Mouse (Mus musculus) left cerebral cortex, postnatal 14 days (tissue): ENCODE data around the gene Il12rb1. TPM values are rescaled to one million over a fixed set of nuclear protein-coding genes. Genes with fewer than 3 reads are reported as not detected.
"Not testable (repeated sequence)": the region's sequence is repeated elsewhere in the genome, so short reads cannot be mapped to it uniquely, and the experiment has no call there.

Experiments used
- DNase-seq, 2 experiments: peaks; one replicate each; pipeline ENCODE4 v3.0.0; 2021 to 2022; ENCODE audit warnings: low spot score in 2 of 2, mixed read lengths in 1 of 2
- intact Hi-C: fragments of 180-260 bp; cut with DNase I; formaldehyde crosslinking; loops from one replicate; pipeline ENCODE4 v1.15.1; 2025
- total RNA-seq, 2 experiments: library from RNA; stranded (reverse); gene quantifications; 2 replicates each; pipeline ENCODE4 v1.2.3; 2021

Gene Il12rb1
- total RNA-seq, 2 experiments from 2014 or later: 1.2 TPM

DNA sequence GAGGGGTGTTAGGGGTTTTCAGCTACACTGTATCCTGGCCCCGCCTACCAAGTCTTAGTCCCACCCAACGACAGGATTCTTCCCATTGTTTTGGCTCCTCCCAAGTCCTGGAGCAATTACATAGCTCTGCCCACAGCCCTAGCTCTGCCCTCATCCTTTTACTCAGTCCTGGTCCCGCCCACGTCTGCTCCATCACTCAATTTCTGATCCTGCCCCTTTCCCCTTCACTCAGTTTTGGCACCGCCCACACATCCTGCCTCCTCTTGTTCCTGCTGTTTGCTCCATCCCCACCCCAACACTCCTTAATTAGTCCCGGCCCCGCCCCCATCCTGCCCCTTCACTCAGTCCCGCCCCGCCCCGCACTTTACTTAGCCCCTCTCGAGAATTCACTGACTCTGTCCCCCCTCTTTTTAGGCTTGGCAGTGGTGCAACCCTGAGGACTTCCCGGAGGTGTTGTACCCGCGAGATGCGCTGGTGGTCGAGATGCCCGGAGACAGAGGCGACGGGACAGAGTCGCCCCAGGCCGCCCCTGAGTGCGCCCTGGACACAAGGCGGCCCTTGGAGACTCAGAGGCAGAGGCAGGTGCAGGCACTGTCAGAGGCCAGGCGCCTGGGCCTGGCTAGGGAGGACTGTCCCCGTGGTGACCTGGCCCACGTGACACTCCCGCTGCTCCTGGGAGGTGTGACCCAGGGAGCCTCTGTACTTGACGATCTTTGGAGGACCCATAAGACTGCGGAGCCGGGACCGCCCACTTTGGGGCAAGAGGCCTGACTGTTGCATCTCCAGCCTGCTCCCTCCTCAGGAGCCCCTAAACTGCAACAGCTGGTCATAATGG, 12.1 kb downstream of the Il12rb1 start:
- no peak for DNase-seq
- intact Hi-C loops: no loop called here

DNA sequence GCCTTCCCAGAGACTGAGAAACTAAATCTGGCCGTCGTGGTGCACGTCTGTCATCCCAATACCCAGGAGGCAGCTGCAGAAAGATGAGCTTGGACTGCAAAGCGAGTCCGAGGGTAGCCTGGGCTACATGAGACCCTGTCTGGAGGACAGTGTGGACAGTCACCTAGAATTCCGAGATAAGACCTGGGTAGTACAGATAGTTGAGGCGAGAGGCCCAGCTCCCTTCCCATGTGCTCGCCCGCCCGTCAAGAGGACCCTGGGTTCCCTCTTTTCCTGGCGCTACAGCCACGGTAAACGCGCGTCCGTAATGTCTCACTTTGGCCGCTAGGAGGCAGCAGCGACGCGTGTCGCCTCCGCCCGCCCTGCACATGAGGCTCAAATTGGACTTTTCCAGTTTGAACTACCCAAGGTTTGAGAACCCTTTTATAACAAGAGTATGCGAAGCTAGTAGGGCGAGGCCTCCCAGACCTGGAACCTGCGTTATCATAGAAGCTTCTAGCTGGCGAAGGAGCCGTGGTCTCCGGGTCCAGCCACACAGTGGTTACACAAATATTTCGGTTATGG, 13.2 kb downstream of the Il12rb1 start:
- peak in 1 of 2 experiments; percentile 69 for DNase-seq
- intact Hi-C loops: no loop called here

DNA sequence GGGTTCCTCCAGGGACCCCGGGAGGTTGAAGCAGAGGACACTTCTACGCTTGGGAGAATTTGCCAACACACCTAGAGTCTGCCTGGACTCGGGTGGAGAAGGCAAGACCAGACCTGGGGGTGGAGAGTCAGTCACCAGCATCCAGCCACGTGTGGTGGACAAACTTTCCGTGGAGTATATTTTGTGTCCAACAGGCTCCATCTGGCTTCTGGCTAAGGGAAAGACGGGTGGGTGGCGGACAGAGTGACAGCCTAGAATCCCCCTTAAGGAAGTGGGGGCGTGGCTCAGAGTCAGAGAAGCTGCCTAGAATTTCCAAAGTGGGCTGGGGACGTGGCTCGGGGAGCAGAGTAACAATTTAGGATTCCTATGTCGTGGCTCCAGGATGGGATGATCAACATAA, 13.7 kb downstream of the Il12rb1 start:
- intact Hi-C loops: no loop called here
- no peak for DNase-seq

DNA sequence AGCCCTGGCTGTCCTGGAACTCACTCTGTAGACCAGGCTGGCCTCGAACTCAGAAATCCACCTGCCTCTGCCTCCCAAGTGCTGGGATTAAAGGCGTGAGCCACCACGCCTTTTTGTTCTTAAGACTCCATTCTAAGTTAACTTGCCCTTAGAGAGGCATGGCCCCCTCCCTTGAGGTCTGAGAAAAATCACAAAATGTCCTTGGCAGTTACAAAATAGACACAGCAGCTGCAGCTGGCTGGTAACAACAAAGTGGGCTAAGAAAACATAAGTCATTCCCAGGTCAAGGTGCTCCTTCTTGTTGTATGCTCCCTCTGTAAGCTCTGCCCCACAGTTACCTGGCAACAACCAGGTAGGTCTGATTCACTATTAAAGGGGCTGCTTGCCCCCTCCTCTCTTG, 14.3 kb downstream of the Il12rb1 start:
- intact Hi-C loops, DNase-seq: not testable (repeated sequence)

DNA sequence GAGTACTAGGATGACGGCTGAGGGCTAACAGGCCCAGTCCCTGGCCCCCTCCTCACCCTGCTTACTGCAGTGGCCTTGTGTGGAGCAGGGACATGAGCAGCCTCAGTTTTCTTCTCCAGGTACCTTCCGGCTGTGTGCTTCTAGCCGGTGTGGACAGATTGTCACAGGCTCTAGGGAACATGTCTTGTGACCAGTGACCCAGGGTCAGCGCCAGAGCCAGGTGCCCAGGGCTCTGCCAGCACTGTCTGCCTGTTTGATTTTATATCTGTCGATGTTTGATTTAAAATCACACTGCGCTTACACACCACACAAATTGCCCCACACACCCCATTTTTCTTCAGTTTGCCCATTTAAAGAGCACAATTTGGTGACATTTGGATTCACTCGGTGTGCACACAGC, 15.6 kb downstream of the Il12rb1 start:
- intact Hi-C loops: no loop called here
- DNase-seq: no peak

DNA sequence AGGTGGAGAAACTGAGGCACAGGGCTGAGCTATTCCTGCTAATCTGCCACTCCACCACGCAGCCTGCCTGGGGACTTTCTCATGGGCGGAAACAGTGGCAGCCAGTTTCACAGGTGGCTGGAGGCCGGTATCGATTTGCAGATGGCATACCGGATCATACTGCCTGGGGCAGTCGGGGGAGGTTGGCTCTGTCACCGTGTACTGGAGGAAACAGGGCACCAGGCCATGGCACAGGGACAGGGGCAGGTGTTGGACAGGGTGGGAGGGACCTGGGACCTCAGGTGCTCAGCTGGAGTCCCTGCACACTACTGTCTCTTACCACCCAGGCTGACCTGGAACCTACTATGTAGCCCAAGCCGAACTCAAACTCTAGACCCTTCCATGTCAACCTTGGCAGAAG, 17.6 kb downstream of the Il12rb1 start:
- intact Hi-C loops: no loop called here
- DNase-seq: no peak

DNA sequence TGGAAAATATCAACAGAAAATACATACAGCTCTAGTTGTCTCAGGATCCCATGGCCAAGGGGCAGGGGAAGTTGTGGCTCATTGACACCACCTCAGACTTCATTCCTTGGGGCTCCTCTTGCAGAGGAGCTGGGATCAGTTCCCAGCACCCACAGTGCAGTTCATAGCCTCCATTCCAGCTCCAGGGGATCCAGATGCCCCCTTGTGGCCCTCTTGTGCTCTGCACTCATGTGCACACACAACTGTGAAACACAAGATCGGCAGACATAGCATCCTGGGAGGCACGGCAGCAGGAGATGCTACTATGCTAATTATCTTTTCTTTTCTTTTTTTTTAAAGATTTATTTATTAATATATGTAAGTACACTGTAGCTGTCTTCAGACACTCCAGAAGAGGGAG, 18.8 kb downstream of the Il12rb1 start:
- intact Hi-C loops: no loop called here
- DNase-seq: no peak

DNA sequence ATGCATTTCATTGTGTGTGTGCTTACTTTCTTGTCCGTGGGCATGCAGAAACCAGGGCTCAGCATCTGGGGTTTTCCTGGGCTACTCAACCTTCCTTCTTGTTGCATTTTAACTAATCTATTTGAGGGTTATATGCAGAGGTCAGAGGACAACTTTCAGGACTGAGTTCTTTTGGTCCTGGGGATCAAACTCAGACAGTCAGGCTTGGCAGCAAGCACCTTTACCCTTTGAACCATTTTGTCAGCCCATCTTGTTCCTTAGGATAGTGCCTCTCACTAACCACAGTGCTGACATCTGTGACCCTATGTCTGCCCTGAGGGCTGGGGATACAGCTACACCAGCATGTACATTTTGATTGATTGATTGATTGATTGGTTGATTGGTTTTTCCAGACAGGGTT, 19.5 kb downstream of the Il12rb1 start:
- DNase-seq: no peak
- intact Hi-C loops: no loop called here

DNA sequence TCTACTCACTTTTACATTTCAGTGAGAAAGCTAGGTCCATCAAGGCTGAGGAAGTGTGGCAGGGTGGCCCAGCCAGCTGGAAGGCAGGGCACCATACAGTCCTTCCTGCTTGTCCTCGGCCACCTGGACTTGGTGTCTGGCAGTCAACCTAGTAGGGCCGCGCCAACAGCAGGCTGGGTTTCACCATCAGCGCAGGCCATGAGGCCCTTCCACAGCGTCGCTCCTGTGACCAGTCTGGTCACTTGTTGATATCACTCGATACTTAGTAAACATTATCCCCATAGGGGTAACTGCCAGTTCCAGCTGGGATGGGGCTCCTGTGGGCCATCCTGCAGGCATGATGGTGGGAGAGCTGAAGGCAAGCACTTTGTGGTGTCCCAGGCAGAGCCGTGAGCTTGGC, 23.3 kb downstream of the Il12rb1 start:
- intact Hi-C loops: no loop called here
- no peak for DNase-seq

DNA sequence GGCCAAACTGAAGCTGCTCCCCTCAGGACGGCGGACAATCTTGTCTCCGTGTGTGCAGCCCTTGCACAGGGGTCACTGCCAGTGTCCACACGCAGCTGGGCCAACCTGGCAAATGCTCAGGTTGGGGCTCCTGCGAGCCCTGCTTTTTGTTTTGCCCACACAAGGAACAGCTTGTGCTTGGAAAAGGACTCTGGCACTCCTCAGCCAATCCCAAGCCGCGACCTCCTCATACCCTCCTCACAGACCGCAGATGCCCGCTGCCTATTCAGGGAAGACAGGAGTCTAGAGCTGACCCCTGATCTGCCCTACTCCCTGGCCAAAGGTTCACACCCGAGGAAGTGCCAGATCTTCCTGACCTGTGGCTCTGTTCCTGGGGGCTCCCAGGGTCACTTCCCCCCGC, 24.1 kb downstream of the Il12rb1 start:
- intact Hi-C loops: no loop called here
- DNase-seq: no peak

DNA sequence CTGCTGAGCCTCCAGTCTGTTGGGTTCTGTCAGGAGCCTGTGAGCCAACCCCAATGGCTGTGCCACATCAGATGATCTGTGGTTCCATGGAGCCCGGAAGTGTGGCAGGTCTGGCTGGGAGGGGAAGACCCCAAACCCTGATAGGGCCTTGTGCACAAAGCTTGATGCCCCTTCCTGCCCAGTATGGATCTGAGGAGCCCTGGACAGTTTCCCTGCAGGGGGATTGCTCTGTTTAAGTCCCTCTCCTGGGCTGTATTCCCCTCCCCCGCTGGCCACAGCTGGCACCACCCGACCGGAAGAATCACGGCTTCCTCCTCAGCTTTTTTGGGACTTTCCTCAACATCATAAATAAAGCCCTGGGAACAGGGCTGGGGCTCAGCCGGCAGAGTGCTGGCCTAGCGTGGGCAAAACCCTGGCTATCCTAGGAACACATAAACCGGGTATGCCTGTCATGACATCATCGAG, 24.8 kb downstream of the Il12rb1 start:
- no peak for DNase-seq

DNA sequence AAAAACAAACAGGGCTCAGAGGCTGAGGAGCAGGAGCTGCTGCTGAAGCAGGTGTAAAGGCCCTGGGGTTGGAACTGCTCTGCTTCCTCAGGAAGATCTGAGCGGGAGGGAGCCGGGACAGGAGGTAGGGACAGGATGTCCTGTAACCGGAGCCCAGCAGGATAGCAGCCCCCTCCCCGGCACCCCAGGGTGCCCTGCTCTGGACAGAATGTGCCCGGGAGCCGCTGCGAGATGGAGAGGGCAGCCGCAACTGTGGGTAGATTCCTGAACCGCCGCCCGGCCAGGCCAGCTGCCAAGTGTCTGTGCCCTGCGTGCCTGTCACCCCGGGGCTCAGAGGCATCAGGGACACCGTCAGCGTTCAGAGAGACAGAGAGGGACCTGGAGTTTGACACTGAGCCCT, 25.3 kb downstream of the Il12rb1 start:
- DNase-seq: peak in 1 of 2 experiments; percentile 48
- intact Hi-C loops: no loop called here

More for the DNA sequence above, 24.8 kb downstream of the Il12rb1 start:
- intact Hi-C loops: no loop called here

DNA sequence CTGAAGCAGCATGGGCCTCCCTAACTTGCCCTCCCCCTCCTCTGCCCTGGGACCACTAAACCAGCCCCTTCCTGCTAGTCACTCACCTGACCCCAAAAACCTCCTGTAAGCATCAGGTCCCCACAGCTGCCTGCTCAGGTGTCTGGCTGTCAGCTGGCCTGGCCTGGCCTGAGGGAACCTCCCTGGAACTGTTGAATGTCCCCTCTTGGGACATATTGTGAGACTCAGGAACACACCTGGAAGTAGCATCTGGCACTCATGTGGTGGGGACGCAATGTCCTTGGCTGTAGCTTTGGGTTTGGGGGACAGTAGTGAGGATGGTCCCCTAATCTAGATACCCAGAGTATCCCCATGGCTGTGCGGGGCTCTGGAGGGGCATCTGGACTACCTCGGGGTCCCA, 25.8 kb downstream of the Il12rb1 start:
- intact Hi-C loops: no loop called here
- no peak for DNase-seq

DNA sequence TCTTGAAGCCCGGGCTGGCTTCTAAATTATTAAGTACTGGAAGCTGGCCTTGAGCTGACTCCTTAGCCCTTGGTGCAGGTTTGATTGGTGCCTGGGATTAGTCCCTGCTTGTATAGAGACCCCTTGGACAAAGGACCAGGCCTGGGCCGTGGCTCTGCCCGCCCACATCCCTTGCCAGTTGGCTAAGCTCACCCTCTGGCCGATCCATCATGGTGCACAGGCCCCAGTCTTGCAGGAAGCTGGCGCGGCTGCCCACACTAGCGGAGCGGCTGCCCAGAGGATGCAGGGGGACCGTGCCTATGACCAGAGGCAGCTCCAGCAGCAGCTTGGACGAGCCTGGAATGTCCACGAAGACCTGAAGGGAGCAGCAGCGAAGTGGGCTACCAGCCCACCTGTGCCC, 28.4 kb downstream of the Il12rb1 start:
- no peak for DNase-seq
- intact Hi-C loops: no loop called here

DNA sequence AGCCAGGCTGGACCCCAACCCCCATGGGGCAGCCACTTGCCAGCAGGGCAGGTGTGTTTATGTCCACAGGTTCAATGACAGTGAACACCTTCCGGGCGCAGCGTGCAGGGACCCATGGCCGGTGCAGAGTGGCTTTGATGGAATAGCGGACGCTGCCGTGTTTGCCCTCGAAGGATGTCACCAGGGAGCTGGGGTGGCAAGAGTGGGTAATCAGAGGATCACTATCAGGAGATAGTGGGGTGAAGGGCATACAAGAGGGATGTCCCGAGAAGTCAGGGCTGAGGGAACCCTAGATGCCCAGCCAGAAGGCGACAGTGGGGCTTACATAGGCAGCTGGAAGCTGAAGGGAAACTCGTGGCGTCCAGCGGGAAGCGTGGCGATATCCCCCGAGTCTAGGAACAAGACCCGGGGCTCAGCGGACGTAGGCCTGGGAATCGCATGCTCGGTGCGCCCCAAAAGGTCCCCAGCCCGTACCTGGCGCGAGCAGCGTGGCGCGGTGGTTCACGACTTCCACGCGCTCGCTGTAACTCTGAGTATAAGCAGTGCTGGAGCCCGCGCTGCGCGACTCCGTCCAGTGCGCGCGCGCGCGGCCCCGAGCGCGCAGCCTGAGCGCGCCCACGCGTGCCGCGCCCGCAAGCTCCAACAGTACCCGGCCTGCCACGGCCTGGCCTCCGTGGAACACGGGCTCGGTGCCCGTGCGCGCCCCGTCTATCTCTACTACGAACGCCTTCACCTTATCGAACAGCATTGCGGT, 30.6 kb downstream of the Il12rb1 start:
- DNase-seq: no peak
- intact Hi-C loops: no loop called here

DNA sequence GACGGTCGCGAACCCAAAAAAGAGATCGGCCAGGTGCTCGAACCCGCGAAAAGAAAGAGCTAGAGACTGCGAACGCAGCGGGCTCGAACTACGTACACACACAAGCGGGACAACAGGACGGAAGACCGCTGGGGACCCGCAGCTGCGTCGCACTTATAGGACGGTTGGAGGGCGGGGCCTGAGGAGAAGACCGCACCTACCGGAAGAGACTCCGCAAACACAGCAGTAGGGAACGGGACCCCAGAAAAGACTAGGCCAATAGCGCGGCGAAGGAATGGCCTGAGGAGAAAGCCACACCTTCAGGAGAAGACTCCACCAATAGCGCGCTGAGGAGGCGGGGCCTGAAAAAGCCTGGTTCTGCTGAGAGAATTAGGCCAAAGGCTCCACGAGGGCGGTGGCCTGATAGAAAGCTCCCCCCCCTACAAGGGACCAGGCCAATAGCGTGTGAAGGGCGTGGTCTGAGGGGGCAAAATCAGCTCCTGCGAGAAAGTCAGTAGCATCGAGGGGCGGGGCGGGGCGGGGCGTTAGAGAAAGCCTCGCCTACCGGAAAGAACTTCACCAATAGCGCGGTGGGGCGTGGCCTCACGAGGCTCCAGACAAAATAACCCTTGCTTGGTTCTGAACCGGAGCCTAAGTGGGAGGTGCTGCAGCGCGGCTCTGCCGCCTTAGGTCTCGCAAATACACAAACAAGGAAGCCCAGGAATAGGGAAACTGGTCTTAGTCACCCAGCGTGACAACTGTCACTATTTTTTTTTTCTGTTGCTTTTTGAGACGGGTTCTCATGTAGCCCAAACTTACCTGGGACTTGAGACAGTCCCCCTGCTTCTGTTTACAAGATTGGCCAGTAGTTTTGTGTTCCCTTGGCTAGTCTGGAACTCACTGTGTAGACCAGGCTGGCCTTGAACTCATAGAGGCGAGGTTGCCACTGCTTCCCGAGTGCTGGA, 31.4 kb downstream of the Il12rb1 start, which contains the start of gene Arrdc2:
Arrdc2 (minus strand) TSS at position 313 of the 944 bp plus-strand sequence.
- intact Hi-C loops: loop anchor here (2.0 to 5.0 kb wide), 2 partner anchors 72 to 121 kb away; partner anchors contain the start of gene Gm3336

DNA sequence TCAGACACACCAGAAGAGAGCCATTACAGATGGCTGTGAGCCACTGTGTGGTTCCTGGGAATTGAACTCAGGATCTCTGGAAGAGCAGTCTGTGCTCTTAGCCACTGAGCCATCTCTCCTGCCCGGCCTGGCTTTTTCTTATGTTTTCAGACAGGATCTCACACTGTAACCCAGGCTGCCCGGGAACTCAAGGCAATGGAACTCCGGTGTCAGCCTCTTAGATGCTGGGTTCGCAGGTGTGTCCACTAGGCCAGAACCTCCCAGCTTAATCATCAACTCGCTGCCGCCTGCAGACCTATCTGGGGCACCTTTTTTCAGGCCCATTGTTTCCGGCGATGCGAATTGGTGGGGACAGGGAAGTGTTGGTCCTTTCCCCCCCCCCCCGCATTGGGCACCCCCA, 32.3 kb downstream of the Il12rb1 start:
- no peak for DNase-seq
- intact Hi-C loops: loop anchor here (2.0 to 5.0 kb wide), 2 partner anchors 73 to 122 kb away; partner anchors contain the start of gene Gm3336

More for the DNA sequence above, 31.4 kb downstream of the Il12rb1 start, which contains the start of gene Arrdc2:
- peak; percentile 99 to 100 for DNase-seq

DNA sequence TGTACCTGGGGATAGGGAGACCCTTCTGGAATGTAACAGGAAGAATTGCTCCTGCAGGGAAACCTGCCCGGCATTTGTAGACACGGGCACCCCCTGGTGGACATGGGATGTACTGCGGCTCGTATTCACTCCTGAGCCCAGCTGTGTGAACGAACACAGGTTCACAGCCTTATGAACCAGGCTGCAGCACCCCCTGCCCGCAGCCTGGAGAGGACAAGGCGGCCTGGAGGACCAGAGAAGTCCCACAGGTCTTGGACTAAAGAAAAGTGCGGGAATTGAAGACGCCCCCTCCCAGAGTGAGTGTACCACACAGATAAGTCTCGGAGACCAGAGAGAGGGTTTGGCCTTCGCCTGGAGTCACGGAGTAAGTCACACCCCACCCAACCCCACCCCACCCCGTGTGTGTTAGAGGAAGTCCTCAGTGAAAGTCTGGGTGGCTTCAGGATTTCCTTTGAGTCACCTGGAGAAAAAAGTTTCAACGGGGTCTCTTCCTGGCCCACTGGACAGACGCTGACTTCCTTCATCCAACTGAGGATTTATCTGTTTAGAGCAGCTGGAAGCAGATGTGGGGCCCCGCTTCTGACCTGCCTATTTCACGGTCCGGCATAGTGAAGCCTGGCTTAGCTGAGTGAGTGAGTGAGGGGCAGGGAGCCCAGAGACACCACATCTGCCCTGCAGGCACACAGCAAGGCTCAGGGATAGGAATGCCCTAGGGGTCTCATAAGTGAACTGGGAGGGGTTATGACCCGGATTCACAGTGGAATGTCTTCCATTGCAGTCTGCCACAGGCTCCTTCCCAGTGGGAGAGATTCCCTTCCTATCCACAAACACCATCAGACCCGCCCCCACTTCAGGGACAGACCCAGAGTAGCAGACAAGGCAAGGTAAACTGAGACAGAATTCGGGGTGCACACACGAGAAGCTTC, 33.2 kb downstream of the Il12rb1 start:
- intact Hi-C loops: loop anchor here (2.0 to 5.0 kb wide), 2 partner anchors 74 to 123 kb away; partner anchors contain the start of gene Gm3336
- peak; percentile 91 to 94 for DNase-seq
